Mouse (Mus musculus): ENCODE measurements around the gene Habp2.

The Habp2 gene

DNA sequence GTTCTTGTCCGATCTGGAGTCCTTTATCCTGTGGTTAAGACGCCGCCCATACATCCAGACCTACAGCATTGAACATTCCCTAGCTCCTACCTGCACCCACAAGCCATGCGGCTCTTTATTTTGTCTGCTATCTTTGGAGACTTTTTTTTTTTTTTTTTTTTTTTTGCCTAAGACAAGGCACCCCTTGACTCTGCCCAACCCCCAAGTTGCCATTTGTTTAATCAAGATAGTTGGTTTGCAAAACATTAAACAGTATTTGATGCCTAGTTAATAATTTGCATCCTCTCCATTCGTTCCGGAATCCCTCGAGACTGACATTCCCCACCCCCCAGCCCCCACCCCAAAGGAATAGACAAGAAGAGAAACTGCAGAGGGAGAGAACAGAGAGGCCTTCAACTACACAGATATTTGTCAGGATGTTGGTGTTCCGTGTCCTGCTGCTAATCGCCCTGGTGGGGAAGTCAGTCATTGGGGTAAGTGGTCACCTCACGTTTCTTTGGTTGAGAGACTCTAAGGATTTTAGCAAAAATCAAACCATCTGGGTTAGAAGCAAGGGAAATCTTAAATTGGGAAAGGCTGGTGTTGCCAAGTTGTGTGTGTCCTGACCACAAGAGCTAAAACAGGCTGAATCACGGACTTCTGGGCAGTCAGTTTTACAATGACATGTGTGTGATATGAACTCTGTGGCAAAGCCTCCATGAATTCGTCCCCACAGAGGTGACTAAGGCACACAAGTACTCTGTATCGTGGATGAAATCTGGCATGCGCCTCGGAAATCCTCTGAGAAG, 837 bp downstream of the Habp2 start:
- no peak for TF ChIP-seq GATA4 (IDR thresholded peaks at IDR 0.05; ENCODE audit: insufficient replicate concordance, low read length)

DNA sequence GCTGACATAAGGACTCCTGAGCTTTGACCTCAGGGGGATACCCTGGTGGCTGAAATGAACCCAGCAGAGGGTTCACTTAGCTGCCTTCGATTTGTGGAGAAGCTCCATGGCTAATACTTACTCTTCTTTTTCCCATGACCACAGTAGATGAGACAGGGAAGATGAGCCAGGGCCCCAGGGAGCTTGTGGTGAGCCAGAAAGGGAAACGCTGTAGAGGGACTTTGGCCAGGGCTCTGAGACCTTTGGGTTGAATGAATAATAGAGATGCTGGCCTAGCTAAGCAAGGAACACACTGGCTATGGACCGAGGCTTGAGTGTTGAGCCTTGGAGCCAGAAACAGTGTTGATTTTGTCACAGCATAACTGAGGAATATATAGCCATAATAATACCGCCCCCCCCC, 1.5 kb downstream of the Habp2 start:
- TF ChIP-seq GATA4 (IDR thresholded peaks at IDR 0.05; ENCODE audit: insufficient replicate concordance, low read length) = no peak

DNA sequence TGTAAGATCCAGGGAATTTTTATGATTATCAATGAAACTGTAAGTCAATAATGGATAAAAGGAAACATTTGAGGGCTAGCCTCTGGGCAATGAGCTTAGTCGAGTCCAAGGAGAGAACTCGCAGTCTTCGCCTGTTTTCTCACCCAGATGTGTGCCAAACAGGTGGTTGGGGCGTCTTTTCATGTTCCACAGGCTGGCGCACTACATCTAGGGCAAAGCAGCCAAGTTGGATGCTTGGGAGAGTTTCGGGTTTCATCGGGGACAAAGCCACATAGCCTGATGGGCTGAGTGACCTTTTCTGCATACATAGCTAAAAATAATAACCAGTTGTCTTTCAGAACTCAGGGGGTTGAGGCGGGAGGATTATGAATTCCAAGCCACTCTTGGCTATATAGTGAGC, 2.7 kb downstream of the Habp2 start:
- TF ChIP-seq GATA4 (IDR thresholded peaks at IDR 0.05; ENCODE audit: insufficient replicate concordance, low read length) = no peak

DNA sequence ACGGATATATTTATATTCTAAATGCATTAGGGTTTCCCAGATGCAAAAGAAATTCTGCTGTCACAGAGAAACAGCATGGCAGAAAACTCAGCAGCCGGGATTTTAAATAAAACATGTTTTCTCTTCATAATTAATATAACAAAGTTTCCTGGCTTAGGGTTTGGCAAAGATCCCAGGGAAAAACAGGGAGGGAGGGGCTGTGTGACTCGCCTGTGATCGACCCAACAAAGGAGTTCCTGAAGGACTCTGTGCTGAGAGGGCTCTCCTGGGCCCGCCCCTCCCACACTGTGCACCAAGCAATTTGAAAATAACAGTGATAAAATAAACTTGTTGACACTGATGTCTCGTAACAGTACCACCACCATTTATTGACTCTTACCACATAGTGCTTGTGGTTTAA, 5.0 kb downstream of the Habp2 start:
- no peak for TF ChIP-seq GATA4 (IDR thresholded peaks at IDR 0.05; ENCODE audit: insufficient replicate concordance, low read length)

DNA sequence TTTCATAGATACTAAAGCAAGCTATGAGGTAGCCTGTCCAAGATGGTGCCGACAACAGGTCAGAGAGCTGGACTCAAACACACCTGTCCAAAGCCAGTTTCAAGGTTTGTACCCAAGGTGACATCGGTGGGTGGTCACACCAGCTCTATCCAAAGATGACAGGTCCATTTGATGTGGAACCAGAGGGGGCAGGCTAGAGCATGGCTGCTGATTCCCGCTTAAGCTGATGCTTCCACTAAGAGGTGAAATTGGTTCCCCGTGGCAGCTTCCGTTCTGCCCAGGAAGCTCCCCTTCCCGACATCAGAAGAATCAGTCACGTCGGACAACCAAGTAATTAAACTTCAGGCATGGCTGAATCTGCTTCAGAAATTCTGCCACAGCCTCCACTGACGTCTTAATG, 5.4 kb downstream of the Habp2 start:
- TF ChIP-seq GATA4 (IDR thresholded peaks at IDR 0.05; ENCODE audit: insufficient replicate concordance, low read length) = no peak

DNA sequence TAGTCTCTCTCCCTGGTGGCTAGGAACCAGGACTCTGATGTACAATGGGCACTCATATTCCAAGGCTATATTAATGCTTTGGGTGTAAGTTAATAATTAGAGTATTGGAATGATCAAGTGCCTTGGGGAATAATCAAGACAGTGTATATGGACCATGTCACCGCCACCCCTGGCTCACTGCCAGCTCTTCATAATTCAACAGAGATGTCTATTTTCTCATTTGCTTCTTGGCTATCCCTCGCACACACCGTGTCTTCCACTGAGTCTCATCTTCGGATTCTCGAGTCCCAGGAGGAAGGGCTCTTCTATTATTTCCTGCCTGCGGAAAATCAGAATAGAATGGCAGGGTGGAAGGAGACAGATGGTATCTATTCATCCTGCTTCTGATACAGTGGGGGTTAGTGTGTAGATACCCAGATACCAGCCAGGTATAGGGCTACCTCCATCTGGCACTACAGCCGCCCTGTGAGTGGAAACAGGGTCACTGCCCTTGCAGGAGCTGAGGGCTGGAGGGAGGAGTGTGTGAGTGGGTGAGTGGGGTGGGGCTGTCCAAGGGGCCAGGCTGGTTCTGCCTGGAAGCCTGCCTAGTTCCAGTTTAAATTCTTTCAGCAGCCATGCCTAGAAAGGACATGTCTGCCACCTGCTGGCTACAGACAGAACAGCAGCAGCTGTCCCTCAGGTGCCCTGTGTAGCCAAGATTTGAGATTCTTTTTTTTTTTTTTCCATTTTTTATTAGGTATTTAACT, 7.9 kb downstream of the Habp2 start:
- TF ChIP-seq GATA4 (IDR thresholded peaks at IDR 0.05; ENCODE audit: insufficient replicate concordance, low read length) = no peak

DNA sequence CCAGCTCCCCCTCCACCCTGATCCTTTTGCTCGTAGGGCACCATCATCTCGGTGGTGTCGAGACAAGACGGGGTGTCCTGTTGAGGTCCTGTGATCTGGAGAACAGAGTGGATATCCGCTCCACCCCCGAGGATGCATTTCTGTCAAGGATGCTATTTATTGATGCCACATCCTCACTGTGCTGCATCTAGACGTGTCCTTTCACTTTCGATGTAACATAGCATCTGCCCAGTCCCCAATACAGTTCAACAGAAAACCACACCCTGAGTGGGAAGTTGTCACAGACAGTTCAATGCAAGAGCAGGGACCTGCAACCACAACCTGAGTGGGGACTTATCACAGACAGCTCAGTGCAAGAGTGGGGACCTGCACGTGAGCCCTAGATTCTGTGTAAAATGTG, 9.7 kb downstream of the Habp2 start:
- TF ChIP-seq GATA4 (IDR thresholded peaks at IDR 0.05; ENCODE audit: insufficient replicate concordance, low read length) = no peak

DNA sequence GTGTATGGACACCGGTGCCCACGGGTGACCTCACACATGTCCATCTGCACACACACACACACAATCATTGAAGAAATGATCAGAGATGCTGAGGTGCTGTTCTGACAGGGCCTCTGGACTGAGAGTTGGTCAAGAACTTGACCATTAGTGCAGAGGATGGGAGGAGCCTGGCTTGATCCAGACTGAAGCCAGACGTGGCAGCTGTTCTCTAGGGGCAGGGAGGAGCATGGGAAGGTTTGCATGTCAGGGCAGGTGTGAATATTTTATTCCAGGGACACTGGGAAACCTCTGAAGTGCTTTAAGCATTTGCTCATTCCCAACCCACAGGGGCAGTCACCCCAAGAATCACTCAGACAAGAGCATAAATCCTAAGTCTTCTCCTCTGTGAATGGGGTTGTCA, 10.3 kb downstream of the Habp2 start:
- TF ChIP-seq GATA4 (IDR thresholded peaks at IDR 0.05; ENCODE audit: insufficient replicate concordance, low read length) = no peak

DNA sequence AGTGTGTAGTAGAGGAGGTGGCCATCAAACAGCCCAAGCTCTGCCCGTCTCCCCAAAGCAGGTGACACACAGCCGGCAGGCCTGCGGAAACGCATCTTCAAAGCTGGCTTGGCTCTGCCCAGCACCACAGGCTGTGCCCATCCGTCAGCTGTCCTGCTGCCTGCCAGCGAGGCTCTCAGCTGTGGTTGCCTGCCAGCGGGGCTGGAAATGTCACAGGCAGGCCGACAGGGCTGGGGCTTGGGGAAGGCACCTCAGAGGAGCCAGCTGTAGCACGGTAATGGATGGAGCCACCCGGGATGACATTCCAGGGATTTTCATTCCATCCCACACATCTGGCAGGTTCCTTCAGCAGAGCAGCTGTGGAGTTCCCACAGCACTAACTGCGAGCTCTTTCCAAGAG, 13.9 kb downstream of the Habp2 start:
- TF ChIP-seq GATA4 (IDR thresholded peaks at IDR 0.05; ENCODE audit: insufficient replicate concordance, low read length) = no peak

DNA sequence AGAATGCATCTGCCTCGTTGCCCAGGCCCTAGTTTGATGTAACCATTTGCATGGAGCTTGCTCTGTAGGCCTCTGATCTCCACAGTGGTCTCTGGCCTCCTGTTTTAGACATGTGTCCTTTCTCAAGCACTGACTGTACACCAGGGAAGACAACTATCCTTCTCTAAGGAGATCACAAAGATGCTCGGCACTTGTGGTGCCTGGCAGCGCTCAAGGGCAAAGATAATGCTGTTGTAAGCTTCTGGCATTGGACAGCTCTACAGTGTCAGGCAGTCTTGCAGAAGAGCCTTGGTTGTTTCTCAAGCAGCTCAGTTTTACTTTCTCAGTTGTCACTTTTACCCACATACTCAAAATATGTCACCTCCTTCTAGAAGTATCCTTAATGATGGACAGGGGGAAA, 29.6 kb downstream of the Habp2 start:
- TF ChIP-seq GATA4 (IDR thresholded peaks at IDR 0.05; ENCODE audit: insufficient replicate concordance, low read length) = no peak

DNA sequence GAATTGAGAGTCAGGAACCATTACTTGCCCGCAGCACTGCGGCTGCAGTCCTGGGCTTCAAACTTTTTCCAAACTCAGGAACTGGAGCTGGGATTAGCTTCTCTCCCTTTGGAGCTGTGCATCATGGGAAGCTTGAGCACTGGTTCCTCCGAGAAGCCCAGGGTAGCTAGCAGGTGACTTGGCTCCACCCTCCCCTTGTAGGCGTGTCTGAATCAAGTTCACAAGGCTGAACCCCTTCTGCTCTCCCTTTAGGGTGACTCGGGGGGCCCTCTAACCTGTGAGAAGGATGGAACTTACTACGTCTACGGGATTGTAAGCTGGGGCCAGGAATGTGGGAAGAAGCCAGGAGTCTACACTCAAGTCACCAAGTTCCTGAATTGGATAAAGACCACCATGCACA, 32.3 kb downstream of the Habp2 start:
- no peak for TF ChIP-seq GATA4 (IDR thresholded peaks at IDR 0.05; ENCODE audit: insufficient replicate concordance, low read length)

DNA sequence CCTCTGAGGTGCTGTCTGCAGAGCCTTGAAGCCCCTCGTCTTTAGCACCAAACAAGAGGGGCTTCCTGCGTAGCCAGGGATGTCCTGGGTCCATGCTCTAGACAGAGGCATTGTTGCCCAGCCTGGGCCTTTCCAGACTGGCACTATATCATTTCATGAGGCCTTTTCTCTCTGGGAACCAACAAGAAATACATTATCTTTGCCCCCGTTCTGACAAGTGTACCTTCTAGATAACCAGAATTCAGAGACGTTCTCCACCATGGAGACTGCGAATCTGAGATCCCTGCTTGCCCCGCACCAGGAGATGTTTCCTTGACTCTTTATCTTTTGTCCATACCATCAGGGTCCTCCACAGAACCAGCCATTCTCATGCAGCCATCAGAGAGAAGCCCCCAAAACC, 32.7 kb downstream of the Habp2 start:
- no peak for TF ChIP-seq GATA4 (IDR thresholded peaks at IDR 0.05; ENCODE audit: insufficient replicate concordance, low read length)

DNA sequence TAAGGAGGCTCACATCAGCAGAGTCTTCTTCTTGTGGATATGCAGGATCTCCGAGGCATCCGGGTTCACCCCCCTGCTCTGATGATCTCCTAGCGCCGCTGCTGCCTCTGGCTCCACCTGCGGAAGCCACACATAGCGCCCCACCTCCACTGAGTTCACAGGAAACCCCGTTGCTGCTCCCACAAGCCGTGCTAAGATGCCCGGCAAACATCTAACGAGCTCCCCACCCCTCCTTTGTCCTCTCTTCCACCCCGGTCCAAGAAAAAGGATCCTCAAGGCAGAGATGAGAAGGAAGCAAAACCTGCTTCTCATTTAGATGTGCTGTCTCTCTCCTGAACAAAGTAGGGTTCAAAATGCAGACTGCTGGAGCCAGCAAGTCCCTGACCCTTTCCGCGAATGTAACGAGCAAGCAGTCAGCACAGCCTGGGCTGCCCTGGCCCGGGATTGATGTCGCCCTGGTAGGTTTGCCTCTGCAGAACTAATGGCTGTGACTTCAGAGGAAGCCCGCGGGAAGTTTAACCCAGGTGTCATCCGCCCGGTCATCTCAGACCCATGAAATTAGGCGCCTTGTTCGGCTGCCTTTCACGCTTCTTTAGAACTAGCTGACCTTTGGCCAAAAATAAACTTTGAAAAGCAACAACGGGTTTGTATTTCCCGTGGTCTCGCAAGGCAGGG, 33.4 kb downstream of the Habp2 start:
- TF ChIP-seq GATA4 (IDR thresholded peaks at IDR 0.05; ENCODE audit: insufficient replicate concordance, low read length) = no peak

DNA sequence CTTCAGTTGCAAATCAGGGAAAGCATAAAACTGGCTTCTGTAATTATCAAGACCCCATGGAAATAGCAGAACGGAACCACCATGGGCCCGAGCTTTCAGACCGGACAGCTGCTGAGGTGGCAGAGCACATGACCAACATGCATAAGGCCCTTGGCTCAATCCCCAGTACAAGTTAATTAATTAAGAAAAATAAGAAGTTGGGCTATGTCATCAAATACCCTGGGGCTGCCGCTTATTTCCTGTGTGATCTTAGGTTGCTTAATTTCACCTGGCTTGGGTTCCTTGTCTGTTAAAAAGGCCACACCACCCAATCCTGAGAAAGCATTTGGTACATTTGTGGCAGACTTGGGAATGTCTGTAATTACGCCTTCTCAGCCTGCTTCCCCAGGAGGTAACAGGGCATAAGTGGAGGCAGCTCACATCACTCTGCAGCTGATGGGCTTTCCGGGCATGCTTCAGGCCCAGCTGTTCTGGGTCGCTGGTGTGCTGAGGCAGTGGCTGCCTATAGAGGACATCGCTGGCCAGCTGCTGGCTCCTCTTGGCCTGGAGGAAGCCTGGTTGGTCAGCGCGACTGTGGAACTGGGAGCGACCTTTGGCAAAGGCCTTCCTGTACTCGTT, 34.5 kb downstream of the Habp2 start:
- no peak for TF ChIP-seq GATA4 (IDR thresholded peaks at IDR 0.05; ENCODE audit: insufficient replicate concordance, low read length)

DNA sequence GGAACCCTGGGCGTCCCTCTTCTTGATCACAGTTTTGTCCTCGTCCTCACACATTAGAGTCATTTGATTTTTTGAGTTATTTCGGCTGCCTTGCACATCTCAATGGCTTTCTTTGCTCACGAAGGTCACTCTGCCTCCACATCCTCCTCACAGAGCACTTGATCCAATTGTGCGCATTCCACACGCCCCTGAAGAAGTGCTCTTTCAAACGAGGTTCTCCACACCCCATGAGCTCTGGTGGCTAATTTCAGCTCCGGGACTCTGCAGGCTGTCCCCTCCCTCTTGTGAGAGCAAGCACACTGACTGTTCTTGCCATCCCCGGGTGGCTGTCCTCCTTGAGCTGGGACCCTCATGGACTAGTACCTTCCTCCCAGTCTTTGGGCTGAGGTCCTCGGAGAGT, 38.7 kb downstream of the Habp2 start:
- no peak for TF ChIP-seq GATA4 (IDR thresholded peaks at IDR 0.05; ENCODE audit: insufficient replicate concordance, low read length)
